Mouse (Mus musculus) cerebellum, adult 11 months (tissue): ENCODE results near the gene Ppm1m.

Experiments used
- DNase-seq: peaks from one replicate; pipeline ENCODE4 v3.0.0; 2022

The Ppm1m gene

GRCm38 (mm10) chr9:106216971-106217370, 17.4 kb upstream of the Ppm1m start:
- no peak for DNase-seq

- DNase-seq = no peak
These were observed 16.0 kb upstream of the Ppm1m start for GRCm38 (mm10) chr9:106215341-106216125.

GRCm38 (mm10) chr9:106212594-106212981, 13.0 kb upstream of the Ppm1m start:
- no peak for DNase-seq

- peak; percentile 83 for DNase-seq
These were observed 12.4 kb upstream of the Ppm1m start for GRCm38 (mm10) chr9:106211680-106212593.

- no peak for DNase-seq
These were observed 11.5 kb upstream of the Ppm1m start for GRCm38 (mm10) chr9:106210853-106211609.

GRCm38 (mm10) chr9:106209954-106210353, 10.4 kb upstream of the Ppm1m start:
- DNase-seq = no peak

- no peak for DNase-seq
These were observed 8.6 kb upstream of the Ppm1m start for GRCm38 (mm10) chr9:106208181-106208580.

- no peak for DNase-seq
These were observed 7.0 kb upstream of the Ppm1m start for GRCm38 (mm10) chr9:106206515-106206914.

GRCm38 (mm10) chr9:106205713-106206290, 6.3 kb upstream of the Ppm1m start:
- no peak for DNase-seq

GRCm38 (mm10) chr9:106203990-106204851, 4.7 kb upstream of the Ppm1m start:
- DNase-seq = peak; percentile 71

- DNase-seq = peak; percentile 90
These were observed 3.5 kb upstream of the Ppm1m start, which contains the start of gene Twf2 for GRCm38 (mm10) chr9:106202819-106203636. Gene Twf2, plus strand, starts transcription at chr9:106203108.

- DNase-seq = no peak
These were observed 2.3 kb upstream of the Ppm1m start for GRCm38 (mm10) chr9:106201895-106202294.

GRCm38 (mm10) chr9:106198962-106199458, 536 bp downstream of the Ppm1m start:
- DNase-seq = no peak

GRCm38 (mm10) chr9:106197732-106198131, 1.8 kb downstream of the Ppm1m start:
- DNase-seq = no peak

- no peak for DNase-seq
These were observed 2.3 kb downstream of the Ppm1m start for GRCm38 (mm10) chr9:106197081-106197713.

- DNase-seq = peak; percentile 71
These were observed 3.9 kb downstream of the Ppm1m start for GRCm38 (mm10) chr9:106195693-106196092.

GRCm38 (mm10) chr9:106193930-106194807, 5.4 kb downstream of the Ppm1m start:
- no peak for DNase-seq

- no peak for DNase-seq
These were observed 6.5 kb downstream of the Ppm1m start for GRCm38 (mm10) chr9:106192998-106193397.

GRCm38 (mm10) chr9:106192024-106192423, 7.5 kb downstream of the Ppm1m start:
- DNase-seq = no peak
